Mouse (Mus musculus) cerebellum, adult 11-12 months (tissue): ENCODE measurements at regions not wholly inside any gene's neighbourhood (a gene's known extent, or its start where the extent isn't known, plus 50 kb on each side); places are given as distances from the start of the nearest gene placed in this dataset.
"Not testable (repeated sequence)": the region's sequence is repeated elsewhere in the genome, so short reads cannot be mapped to it uniquely, and the experiment has no call there.

ENCODE experiments used
- DNase-seq: peaks from one replicate; pipeline ENCODE4 v3.0.0; 2022

- DNase-seq, result no peak
Observed at GRCm38 (mm10) chr9:85920745-85921614, 78.8 kb downstream of the Tpbg start.

- DNase-seq, result no peak
Observed at GRCm38 (mm10) chr9:85925259-85925658, 83.1 kb downstream of the Tpbg start.

GRCm38 (mm10) chr9:85932209-85932608 is 90.0 kb downstream of the Tpbg start:
- DNase-seq, result no peak

GRCm38 (mm10) chr9:85943066-85943684 is 101.0 kb downstream of the Tpbg start:
- not testable (repeated sequence) for DNase-seq

DNA sequence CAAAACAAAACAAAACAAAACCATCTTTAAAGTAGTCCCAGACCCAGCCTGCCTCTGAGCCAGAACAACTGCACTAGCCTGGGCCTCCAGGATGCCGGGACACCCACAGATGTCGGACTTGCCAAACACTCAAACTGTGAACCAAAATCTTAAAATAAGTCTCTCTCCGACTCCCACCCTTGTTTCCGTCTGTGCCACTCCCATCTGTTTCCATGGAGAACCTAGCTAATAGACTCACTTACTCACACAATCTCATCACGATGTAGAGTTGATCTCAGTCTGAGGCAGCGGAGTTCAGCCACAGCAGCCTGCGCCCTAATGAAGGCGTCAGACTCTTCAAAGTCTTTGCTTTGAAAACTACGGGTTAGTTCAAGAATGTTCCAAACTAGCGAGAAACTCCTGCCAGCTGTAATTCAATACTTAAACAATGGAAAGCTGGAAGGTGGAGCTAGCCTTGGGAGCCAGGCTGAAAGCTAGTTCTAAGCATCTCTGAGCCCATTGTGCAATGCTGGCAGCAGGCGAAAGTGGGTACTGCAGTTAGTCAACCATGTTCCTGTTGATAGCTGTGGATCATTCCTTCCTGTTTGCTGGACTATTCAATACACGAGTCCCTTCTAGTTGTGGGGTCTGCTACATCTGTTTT is 106.4 kb downstream of the Tpbg start:
- no peak for DNase-seq

- no peak for DNase-seq
Observed at GRCm38 (mm10) chr9:85951777-85952176, 109.6 kb downstream of the Tpbg start.

- DNase-seq, result no peak
Observed at GRCm38 (mm10) chr9:85970076-85970475, 127.9 kb downstream of the Tpbg start.

DNA sequence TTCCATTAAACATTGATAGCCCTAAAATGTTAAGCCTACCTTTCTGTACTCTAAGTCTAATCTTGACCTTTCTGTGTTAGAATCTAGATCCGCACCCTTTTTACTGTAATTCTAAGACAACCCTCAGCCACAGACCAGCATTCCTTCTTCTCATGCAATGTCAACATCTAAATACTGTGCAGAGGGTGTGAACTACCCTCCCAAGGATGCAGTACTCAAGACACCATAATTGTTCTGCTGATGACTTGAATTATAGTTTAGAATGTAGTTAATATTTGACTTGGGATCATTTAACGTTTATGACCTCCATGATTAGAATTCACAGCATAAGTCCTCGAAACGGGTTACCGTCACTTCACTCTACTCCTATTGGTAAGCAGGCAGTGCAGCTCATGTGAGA is 139.2 kb downstream of the Tpbg start:
- DNase-seq, result no peak

DNA sequence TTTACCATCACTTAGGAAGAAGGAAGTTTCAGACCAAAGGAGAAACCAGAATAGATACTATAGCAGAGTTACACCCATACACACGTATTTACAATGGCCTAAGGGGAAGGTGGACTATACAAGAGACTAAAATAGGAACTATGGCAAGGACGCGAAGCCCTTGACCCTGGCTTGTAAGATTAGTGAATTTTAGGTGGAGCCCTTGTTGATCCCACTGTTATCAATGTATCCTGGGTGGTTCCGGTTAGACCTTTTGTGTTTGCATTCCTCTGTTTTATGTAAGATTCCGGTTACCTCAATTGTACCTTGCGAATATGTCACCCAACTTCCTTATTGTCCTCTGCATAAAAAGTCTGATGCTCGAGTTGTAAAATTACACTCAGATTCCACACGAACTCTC is 141.3 kb downstream of the Tpbg start:
- DNase-seq, result not testable (repeated sequence)

- no peak for DNase-seq
Observed at GRCm38 (mm10) chr9:85985671-85986070, 143.5 kb downstream of the Tpbg start.

- no peak for DNase-seq
Observed at GRCm38 (mm10) chr9:85986142-85986541, 144.0 kb downstream of the Tpbg start.

- DNase-seq, result no peak
Observed at GRCm38 (mm10) chr9:86002996-86003395, 160.8 kb downstream of the Tpbg start.

DNA sequence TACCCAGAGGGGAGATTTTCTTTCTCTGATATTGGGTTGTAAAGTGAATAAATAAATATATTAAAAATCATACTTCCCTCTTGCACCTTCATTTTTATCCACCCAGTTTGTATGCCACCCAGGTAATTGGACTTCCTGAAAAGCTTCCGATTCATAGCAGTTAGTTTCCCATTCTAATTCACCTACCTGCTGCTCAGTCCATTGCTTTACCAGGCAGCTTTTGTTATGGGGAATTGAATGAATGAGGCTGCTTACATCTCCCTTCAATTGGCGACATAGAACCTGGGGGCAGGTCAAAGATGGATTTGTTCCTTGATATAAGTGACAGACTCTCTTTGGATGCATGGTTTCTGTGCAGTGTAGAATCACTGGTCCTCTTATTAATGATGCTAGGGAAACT is 169.5 kb downstream of the Tpbg start:
- DNase-seq, result no peak

DNA sequence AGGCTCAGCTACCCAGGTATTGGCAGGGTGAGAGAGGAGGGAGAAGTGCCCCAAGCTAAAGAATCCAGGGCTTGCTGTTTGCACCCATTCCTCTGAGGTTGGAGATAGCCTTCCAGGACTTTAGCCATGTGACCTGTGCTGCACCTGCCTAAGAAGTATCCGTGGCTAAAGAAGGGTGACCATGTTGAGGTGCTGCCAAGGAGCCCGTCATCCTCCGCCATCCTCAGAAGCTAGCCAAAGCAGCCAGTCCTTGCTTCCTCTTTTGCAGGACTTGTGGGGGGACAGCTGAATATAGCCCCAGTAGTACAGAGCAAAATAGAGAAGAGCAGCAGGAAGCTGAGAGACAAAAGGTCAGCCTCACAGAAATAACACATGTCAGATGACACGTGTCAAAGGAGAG is 173.7 kb downstream of the Tpbg start:
- DNase-seq, result no peak

GRCm38 (mm10) chr9:86020133-86020532 is 178.0 kb downstream of the Tpbg start:
- DNase-seq, result no peak

GRCm38 (mm10) chr9:86020765-86021164 is 178.6 kb downstream of the Tpbg start:
- DNase-seq, result no peak

DNA sequence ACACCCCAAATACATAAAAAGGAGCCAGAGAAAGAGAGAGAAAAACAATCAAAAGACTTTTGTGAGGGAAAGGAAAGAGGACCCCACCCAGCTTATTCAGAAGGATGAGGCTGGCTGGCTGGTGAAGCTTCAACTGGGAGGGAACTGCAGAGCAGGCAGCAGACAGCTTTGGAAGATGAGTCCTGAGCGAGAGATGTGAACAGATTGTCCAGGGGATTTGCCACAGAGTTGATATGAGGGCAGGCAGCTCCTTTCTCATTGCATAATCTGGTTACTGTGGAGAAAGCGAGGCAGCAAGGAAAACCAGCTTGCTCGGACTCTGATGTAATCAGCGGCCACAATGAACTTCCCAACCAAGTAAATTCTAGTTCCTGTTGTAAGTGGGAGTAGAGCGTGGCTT is 188.6 kb downstream of the Tpbg start:
- DNase-seq, result no peak

DNA sequence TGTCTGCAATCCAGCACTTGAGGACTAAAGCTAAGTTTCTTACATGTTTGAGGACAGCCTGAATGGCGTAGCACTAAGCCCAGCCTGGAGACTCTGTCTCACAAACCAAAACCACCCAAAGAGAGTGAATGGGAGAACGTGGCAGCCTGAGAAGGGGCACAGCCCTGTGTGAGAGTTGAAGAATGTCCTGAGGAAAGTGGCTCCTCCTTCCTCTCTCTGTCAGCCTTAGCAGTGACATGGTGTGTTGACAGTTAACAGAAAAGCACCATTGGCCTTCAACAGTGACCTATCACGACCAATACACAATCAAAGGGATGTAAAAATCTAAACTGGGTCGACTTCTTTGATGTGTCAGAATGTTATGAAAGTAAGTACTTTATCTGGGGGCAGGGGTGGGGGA is 201.9 kb downstream of the Tpbg start:
- no peak for DNase-seq

DNA sequence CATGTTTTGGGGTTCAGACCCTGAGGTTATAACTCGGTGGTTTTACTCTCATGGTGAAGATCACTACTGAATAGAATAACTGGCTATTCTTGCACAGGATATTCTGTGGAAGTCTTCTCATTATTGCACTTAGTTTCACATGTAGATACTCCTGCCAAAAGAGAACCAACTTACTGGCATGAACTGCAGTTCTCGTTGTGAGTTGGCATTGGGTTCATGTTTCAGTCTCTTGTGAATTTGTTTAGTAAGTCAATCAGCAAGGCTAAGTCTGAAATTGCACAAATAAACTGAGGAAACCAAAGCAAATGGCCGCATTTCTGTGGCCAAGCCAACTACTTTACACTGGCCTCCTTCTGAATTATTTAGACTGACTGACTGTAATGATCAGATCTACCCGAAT is 215.9 kb downstream of the Tpbg start:
- DNase-seq, result no peak

DNA sequence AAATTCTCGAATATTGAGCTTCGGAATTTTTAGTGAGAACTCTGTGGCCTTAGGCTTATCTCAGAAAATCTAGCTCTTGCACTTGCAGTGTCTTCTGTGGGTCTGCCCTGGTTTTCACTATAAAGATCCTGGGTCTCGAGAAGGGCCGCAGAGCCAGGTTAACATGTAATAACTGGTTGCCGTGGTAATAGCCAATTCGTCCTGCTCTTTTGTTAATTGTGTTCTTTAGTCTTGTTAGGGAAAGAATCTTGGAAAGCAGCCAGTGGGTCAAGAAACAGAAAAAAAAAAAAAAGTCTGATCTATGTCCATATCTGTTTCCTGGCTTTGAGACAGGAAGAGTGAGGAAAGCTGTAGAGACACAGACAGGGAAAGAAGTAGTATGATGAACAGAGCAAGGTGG is 217.9 kb downstream of the Tpbg start:
- DNase-seq, result no peak

- DNase-seq, result no peak
Observed at GRCm38 (mm10) chr9:86061230-86061629, 219.1 kb downstream of the Tpbg start.

DNA sequence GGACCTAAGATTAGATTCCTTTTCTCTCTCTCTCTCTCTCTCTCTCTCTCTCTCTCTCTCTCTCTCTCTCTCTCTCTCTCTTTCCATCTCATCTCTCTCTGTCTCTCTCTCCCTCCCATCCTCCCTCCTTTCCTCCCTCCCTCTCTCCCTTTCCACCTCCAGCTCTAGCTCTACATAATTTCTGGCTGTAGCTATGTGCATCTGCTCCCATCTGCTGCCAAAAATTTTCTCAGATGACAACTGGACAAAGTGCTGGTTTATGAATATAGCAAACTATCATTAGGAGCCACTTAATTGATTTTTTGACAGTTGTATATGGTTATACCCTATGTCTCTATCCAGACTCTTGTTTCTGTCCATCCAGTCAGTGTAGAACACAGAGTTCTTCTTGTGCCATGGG is 237.1 kb downstream of the Tpbg start:
- no peak for DNase-seq

- no peak for DNase-seq
Observed at GRCm38 (mm10) chr9:86081873-86082272, 239.7 kb downstream of the Tpbg start.

DNA sequence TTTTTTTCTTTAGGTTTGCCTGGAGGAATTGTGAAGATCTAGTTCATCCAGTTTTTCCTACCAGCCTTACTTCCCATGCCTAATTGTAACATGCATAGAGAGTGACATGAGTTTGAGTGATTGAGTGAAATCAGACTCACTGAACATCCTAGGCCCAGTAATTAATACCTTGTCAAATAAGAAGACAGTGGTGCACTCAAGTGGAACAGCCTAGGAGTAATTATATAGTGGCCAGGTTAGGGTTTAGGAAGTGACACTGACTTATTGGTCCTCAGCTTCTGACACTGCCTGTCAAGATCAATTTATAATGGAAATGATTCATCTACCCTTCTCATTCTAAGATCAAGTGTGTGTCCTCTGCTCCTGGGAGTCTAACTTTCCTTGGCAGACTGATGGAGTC is 250.8 kb downstream of the Tpbg start:
- DNase-seq, result no peak
